Mouse (Mus musculus) heart, postnatal 10 days (tissue): ENCODE data around the gene Cacnb2. TPM values are rescaled to one million over a fixed set of nuclear protein-coding genes. Genes with fewer than 3 reads are reported as not detected.
A peak's percentile ranks its signal among the peaks of the same experiment; 100 is the strongest.

Experiments used
- DNase-seq, 2 experiments: peaks; one replicate each; pipeline ENCODE4 v3.0.0; 2021
- intact Hi-C: fragments of 180-260 bp; cut with DNase I; formaldehyde crosslinking; loops from one replicate; pipeline ENCODE4 v1.15.1; 2025
- total RNA-seq, 2 experiments: library from RNA; stranded (reverse); gene quantifications; 2 replicates each; pipeline ENCODE4 v1.2.3; 2021

Gene Cacnb2
- 10 to 100 TPM; 60.1 to 74.8 TPM for total RNA-seq

DNA sequence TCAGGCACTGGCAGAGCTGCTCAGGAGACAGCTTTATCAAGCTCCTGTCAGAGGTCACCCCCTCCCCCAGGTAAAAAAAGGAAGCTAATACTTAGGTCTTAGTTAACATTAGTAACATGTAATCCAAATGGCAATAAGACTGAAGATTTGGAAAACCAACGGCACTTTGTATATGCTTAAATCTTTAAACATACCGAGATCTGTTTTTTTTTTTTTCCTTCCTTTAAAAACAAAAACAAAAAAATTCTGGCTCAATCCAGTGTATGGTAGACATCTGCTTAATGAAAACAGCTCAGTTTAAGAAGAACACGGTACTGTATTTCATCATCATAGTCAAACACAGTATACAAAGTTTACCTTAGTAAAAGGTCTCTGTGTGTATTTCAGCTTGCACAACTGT, at the start of gene Cacnb2:
Gene Cacnb2, plus strand, starts transcription at position 301 of the 400 bp plus-strand sequence.
- intact Hi-C loops = loop anchor here (5.0 kb wide), 1 partner anchor 105 kb away; no protein-coding TSS in a partner anchor
- DNase-seq = no peak

DNA sequence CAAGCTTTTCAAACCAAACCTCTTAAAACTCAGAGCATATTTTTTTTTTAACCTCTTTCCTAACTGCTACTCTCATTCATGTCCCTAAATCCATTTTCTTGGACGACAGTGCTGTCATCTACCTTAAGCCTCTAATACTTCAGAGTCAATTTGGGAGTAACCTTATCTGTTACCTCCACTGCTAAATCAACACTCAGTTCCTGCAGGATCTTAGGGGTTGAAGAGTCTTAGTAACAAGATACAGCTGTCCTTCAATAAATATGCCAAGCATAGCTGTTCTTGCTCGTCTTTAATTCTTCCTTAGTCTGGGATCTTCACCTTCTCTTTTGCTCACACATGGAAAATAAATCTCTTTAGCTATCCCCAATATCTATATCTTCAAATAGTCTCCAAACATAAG, 34.9 kb upstream of the Cacnb2 start:
- no peak for DNase-seq
- intact Hi-C loops = no loop called here

DNA sequence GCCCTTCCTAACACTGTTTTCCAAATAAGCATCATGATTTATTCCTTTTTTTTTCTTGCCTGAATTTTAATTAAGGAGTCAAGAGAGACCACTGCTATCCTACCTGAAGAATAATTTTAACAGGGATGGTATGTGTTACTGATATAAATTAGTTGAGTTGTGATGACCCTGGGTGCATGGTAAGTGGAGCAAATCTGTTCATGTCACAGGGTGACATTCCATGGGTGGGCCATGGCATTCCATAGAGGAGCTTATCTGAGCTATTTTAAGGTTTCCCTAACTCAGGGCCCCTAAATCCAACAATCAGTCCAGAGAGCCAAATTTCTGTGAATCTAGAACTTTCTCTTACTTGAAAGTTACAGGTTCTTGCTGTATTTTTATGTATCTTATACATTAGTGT, 31.6 kb upstream of the Cacnb2 start:
- intact Hi-C loops = no loop called here
- no peak for DNase-seq

DNA sequence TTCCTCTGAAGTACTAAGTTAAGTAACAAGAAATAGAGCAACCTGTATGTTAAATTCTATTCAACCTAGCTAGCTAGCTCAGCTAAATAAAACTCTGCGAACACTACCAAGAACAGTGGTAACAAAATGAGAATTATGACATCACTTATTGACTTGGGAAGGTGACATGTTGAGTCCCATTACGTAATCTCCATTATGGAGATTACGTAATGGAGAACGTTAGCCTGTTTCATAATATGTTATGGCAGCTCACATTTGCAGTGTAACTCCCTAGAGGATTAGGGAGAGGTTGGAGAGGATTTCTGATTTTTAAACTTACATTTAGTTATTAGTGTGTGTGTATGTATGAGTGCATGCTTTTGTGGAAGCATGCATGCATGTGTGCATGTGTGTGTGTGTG, 13.3 kb upstream of the Cacnb2 start:
- intact Hi-C loops = no loop called here
- no peak for DNase-seq

DNA sequence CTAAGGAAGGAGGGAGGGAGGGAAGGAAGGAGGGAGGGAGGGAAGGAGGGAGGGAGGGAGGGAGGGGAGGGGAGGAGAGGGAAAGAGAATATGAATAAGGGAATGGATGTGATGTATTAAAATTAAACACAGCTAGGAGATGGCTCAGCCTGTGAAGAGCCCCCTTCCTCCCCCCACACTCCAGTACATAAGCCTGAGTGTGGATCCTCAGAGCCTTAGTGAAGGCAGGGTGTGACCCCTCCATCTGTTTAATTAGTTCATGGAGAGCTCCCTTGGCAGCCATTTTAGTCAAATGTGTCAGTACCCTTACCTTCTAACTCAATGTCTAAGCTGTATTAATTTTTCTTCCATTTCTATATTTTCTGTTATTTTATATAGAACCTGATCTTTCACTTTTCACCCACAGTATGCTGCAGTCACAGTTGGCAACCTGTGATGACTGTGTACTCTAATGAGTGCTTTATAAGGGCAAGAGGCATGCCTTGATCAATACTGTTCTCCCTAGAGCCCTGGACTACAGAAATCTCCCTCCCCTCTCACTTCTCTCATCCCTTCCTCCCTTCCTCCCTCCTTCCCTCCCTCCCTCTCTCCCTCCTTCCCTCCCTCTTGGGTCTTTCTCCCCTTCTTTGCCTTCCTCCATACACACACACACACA, 4.9 kb upstream of the Cacnb2 start:
- intact Hi-C loops = no loop called here
- no peak for DNase-seq

DNA sequence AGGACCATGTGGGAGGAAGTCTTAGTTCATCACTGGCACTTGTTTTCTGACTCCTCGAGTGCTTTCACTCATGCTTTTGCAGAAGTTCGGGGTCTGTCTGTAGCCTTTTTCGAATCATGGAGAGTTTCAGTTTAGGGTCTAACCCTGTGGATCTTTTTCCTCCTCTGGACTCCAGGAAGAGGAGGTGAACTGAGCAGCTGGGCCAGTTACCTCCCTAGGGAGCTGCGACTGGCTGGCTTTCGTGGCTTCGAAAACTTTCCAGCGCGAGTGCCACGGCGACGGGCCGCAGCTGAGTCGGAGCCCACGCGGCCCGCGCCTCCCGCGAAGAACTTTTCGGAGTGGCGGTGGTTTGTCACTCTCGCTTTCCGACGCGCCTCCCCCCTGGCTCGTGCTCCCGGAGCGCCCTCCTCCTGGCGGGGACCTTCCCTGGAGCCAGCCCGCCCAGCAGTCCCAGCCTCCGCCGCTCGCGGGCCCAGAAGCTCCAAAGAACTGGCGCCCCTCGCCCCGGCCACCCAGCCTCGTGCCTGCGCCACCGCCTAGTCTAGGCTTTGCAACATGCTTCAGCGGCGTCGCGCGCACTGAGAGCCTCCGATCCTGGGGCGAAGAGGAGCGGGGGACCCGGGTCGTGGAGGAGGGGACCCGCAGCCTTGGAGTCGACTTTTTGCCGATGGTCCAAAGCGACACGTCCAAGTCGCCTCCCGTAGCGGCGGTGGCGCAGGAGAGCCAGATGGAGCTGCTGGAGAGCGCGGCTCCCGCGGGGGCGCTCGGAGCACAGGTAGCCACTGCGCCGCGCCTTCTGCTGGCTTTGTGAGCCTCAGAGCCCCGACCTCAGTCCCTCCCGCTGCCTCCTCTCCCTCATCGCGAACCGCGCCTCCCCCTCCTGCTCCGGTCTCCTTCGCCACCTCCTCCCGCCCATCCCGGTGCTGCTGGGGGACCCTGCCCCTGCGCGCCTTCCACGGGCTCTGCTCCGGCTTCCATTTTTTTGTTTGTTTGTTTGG, 1.2 kb downstream of the Cacnb2 start:
- intact Hi-C loops = loop anchor here (2.0 to 5.0 kb wide), 3 partner anchors 51 to 107 kb away; no protein-coding TSS in a partner anchor

DNA sequence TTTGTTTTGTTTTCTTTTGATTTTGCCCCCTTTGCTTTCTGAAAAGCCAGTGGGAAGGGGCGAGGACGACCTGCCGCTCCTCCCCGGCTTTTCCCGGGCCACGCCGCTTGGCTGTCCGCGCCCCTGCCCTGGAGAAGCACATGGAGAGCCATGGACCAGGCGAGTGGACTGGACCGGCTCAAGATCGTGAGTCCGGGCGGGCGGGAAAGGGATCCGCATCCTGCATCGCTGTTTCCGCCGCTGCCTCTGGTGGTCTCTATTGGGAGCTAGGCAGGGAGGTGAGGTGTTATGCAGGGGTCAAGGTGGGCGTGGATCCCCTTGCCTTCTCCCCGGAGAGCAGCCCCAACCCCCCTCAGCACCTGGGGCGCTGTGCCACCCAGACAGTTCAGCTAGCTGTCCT, 1.9 kb downstream of the Cacnb2 start:
- DNase-seq = peak; percentile 59 to 64
- intact Hi-C loops = loop anchor here (2.0 to 5.0 kb wide), 4 partner anchors 38 to 107 kb away; no protein-coding TSS in a partner anchor

More for the DNA sequence above, 1.2 kb downstream of the Cacnb2 start:
- peak; percentile 81 to 82 for DNase-seq

DNA sequence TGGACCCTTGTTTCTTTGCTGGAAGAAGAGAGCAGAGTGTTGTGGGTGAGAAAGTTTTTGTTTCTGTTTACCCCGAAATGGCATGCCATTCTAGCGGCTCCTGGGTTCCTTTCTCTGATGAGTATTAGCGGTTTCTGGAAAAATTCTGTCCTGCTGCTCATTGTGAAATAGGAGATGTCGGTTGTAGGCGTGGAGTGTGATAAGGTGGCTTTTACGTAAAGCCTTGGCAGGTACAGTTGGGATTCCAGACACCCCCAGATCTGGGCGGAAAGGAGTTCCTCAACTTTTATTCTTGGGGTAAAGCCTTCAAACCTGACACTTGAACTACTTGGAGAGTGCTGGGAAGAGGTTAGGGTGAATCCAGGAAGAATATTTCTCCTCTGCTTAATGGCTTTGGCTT, 2.3 kb downstream of the Cacnb2 start:
- intact Hi-C loops = loop anchor here (2.0 to 5.0 kb wide), 3 partner anchors 37 to 72 kb away; no protein-coding TSS in a partner anchor
- DNase-seq = peak in 1 of 2 experiments; percentile 33

DNA sequence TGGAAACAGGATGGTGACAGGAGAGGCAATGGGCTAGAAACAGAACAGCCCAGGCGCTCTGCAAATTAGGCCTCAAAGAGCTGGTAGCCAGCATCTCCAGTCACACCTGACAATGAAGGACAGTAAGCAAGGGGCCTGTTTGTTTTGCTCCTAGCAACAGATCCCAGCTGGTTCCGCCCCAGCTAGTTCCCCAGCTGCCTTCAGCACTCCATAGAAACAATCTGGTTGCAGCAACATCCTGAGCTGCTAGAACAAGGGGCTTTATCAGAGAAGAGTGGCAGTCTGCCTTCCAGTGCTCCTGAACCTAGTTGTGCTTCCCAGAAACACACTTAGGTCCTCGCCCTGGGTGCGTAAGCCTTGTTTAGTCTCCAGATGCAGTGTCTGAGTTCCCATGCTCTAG, 5.7 kb downstream of the Cacnb2 start:
- intact Hi-C loops = loop anchor here (5.0 kb wide), 1 partner anchor 34 kb away; no protein-coding TSS in a partner anchor

DNA sequence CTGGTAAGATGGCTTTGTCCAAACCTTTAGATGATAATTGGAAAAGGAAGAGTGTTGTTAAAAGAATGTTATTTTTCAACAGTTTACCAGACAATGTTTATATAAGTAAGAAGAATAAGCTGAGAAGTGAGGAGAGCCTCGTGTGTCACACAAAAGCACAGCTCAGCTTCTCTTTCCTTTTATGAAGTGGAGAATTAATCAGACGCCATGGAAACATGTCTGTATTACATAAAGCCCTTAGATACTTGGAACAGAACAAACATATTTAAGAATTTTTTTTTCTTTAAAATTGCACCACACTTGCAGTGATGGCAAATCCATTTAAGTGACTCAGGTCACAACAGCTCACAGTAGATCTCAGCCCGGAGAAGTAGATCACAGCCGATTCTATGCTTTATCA, 9.8 kb downstream of the Cacnb2 start:
- DNase-seq = no peak
- intact Hi-C loops = no loop called here

More for the DNA sequence above, 5.7 kb downstream of the Cacnb2 start:
- DNase-seq = peak; percentile 58 to 82

DNA sequence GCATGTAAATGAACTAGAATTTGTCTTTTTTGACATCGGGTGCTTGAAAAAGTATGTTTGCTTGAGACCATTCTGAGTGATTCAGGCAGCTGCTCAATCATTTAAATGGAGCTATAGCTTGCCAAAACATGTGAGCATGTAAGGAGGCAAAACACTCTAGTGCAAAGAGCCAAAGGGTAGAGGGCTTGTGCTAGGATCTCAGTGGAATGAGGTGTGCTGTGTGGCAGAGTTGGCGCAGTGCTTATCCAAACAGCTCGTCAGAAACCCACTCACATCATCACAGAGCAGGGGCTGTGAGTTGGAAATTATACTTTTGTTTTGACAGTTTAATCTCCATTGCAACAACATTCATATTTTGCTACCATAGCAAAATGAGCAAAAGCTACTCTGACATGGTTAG, 13.5 kb downstream of the Cacnb2 start:
- intact Hi-C loops = no loop called here
- DNase-seq = no peak

DNA sequence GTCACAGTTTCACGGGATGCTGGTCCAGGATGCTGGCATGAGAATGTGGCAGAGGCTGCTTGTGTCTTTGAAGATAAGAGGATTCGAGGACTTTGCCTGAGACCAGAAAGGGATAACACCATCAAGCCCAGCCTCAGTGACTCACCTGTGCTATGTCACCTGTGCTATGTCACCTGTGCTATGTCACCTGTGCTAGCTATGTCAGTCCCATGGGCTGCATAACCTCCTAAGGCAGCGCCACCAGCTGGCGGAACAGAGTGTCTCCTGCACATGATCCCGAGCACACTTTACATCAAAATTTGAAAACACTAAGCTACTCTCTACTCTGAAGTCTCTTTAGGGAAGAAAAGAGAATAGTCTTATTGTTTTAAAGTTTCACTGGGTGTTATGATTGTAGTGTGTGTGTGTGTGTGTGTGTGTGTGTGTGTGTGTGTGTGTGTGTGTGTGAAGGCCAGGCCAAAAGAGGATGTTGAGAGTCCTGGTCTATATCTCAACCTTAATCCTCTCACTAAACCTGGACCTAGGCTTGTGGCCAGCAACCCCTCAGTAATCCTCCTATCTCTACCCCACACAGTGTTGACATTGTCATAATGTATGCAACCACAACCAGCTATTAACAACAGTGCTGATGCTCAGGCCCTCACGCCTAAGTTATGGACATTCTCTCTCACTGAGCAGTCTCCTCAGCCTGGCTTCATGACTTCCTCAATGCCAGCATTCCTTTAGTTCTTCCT, 17.4 kb downstream of the Cacnb2 start:
- DNase-seq = no peak
- intact Hi-C loops = no loop called here

DNA sequence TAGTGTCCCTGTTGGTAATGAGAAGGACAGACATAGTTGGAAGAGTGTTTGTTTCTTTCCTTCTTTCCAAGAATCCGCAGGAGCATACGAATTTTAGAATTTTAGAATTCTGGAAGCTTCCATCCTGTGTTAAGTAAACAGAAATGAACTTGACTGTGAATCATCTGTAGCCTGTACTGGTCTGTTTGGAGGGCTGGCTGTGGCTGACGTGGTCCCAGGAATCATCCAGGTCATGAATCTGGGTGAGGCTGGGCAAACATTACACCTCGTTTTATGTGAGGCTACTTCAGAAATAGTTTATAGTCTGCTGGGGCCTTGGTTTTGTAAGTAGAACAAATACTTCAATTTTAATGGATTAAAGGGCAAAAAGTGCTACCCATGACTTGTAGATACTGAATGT, 18.0 kb downstream of the Cacnb2 start:
- intact Hi-C loops = no loop called here

DNA sequence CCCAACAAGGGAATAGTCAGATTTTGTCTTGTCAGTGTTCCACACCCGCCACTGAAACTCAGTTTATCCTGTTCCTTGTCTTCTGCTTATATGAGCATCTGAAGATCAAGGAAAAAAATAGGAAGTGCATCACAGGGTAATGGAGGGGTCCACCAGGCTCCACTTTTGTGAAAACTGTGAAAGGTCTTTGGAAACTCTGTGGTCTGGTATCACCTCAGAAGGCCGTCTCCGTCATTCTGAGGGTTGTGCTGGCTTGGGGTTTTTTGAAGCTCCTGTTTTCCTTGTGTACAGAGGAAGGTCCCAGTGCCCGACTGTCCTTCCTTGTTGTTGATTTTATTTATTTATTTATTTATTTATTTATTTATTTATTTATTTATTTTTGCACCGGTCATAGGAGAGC, 20.9 kb downstream of the Cacnb2 start:
- DNase-seq = no peak
- intact Hi-C loops = no loop called here

More for the DNA sequence above, 18.0 kb downstream of the Cacnb2 start:
- no peak for DNase-seq

DNA sequence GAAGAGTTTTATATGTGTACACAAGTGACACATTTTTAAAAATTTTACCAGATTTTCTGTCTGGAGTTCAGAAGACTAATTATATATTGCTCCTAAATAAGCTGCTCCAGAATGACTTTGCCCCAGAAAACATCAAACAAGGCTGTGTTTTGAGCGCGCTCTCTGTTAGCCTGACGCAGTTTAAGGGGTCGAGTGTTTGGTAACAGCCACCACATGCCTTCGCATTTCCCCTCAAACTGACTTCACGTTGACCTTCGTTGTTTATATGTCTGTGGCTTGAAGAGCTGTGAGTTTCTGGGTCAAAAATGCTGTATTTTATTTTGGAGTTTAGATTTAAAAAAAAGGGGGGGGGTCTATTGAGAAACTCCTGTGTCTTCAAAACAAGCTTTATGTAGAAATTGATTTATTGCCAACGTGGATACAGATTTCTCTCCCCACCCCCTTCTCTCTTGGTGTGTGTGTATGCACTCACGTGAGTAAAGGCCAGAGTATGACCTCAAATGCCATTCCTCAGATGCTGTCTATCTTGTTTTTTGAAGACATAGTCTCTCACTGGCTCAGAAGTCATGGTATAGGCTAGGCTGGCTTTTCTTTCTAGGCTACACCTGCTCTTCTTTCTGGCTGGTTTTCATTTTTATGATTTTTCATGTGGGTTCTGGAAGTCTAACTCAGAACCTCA, 27.1 kb downstream of the Cacnb2 start:
- intact Hi-C loops = no loop called here

DNA sequence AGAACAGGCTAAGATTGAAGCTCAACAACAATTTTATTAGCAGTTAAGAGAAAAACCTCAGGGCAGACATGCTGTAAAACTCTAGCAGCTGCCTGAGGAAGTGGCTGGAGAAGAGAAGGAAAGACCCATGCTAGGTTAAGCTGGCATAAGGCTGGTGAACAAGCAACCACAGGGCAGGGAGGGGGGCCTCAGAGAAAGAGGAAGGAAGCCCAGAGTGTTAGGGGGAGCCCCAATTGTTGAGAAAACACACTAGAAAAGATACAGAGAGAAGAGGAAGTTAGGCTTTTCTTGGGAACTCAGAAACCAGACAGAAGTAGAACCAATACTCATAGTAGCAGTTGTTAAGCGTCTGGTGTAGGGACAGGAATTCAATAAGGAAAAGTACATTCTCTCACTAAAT, 28.7 kb downstream of the Cacnb2 start:
- intact Hi-C loops = no loop called here
- DNase-seq = peak in 1 of 2 experiments; percentile 14

More for the DNA sequence above, 27.1 kb downstream of the Cacnb2 start:
- no peak for DNase-seq

DNA sequence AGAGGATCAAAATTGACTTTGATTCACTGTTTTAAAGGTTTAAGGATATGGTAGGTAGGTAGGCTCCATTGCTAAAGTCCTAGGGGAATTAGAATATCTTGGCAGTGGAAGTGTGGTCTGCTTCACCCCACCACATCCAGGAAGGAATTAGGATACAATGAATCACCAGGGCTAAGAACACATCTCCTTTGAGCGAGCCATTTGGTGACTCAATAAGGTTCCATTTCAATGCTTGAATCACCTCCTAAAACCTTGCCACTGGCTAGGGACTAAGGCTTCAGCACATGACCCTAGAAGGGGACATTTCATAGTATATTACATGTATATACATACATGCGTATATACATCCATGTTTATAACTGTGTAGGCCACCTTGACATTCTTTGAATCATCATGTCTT, 30.3 kb downstream of the Cacnb2 start:
- intact Hi-C loops = no loop called here
- no peak for DNase-seq

DNA sequence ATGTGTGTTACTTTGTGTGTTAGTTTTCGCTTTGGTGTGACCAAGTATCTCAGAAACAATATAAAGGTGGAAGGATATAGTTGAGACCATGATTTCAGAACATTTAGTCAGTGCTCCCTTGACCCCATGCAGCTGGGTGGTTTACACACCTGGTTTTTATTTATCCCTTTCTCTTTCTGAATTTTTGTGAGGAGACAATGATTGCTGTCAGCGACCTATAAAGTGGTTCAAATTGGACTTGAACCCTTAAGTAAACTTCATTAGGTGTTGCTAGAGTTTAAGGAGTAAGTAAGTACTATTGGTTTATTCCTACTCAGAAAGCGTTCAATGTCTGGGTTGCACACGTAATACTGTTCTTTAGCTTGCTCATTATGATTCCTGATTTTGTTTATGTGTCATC, 36.4 kb downstream of the Cacnb2 start:
- DNase-seq = no peak
- intact Hi-C loops = no loop called here

DNA sequence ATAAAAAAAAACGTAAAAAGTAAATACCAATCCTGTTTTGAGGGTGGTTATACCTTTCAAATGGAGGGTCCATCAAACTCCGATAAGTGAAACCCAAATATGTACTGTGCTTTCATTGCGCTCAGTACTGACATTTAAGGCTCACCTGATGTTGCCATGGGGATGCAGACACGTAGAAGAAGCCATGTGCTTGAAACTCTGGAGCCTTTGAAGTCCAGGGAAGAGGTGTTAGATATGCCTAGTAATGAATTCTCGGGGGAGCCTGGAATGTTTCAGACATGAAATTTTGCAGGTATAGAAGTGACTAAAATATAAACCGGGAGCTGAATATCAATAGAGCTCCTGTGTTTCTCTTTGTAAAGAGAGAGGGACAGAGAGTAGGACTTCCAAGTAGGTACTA, 37.0 kb downstream of the Cacnb2 start:
- intact Hi-C loops = loop anchor here (5.0 kb wide), 1 partner anchor 33 kb away; no protein-coding TSS in a partner anchor
- no peak for DNase-seq

DNA sequence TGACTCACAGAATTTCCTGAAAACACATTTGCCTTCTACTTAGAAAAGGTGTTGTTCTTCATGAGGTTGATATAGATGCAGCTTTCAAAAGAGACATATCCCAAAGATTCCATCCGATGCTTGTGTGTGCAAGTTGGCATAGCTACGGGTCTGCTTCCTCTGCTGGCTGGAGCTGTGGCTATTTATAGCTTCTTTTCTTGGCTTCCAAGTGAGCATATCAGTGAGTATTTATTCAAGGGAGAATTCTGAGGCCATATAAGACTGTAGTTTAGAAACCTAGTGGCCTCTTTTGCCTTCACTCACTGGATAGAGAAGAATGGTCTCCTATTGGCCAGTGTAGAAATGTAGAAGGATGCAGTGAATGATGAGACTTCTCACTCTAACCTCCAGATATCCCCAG, 38.2 kb downstream of the Cacnb2 start:
- peak; percentile 54 to 68 for DNase-seq

More for the DNA sequence above, 38.2 kb downstream of the Cacnb2 start:
- intact Hi-C loops = loop anchor here (5.0 kb wide), 1 partner anchor 34 kb away; no protein-coding TSS in a partner anchor
